8 mouse cellular contexts compared by ENCODE assay signal in genomic region chr5:76658084-76658934, GRCm38 (mm10). TPM values are rescaled to one million over a fixed set of nuclear protein-coding genes. Genes with fewer than 3 reads are reported as not detected.
DNase-seq lines count a peak whose midpoint lies in the region; ATAC-seq and TF ChIP-seq lines count a peak whose summit lies in the region.

No protein-coding gene starts in this region.

- no peaks in the 10 kb centered on the region for H3K4me1 ChIP-seq in ES-Bruce4 (ENCODE audit: control insufficient read depth, insufficient read depth, low read length)

- peak overlapping the region; percentile 49 for H3K27ac ChIP-seq in gastrocnemius, adult 2 months
- H3K27ac ChIP-seq in ES-Bruce4 (ENCODE audit: insufficient read depth, low read length) = no peak overlapping the region

- no peaks in the 10 kb centered on the region for H3K36me3 ChIP-seq in ES-Bruce4 (ENCODE audit: control insufficient read depth, insufficient read depth, low read length, poor library complexity, severe bottlenecking)

- peak overlapping the region; percentile 78 for H3K4me3 ChIP-seq in gastrocnemius, adult 2 months
- H3K4me3 ChIP-seq in ES-Bruce4 (ENCODE audit: low read depth, low read length) = peak overlapping the region; percentile 72

- peaks cover 9% of the 10 kb centered on the region for H3K27me3 ChIP-seq in ES-Bruce4 (ENCODE audit: control insufficient read depth, insufficient read depth, low read length, poor library complexity, severe bottlenecking)

- peak overlapping the region; percentile 61 for H3K9ac ChIP-seq in ES-Bruce4 (ENCODE audit: low read depth, poor library complexity, severe bottlenecking)

- intact Hi-C loops in gastrocnemius, adult 2 months (cut with DNase I) = loop anchor here (5.0 kb wide), 1 partner anchor 184 kb away; no protein-coding TSS in a partner anchor

- TF ChIP-seq POLR2A in ES-Bruce4 (IDR thresholded peaks at IDR 0.05; ENCODE audit: insufficient read depth, low read length) = no peak

- H3K9me3 ChIP-seq in ES-Bruce4 (replicated peaks; ENCODE audit: control insufficient read depth, insufficient read depth, low read length, poor library complexity, severe bottlenecking) = no peaks in the 10 kb centered on the region

- no peak for TF ChIP-seq EP300 in ES-Bruce4 (IDR thresholded peaks at IDR 0.05; ENCODE audit: insufficient read depth, low read depth, low read length)

- ATAC-seq in megakaryocyte progenitor cell, adult 5-6 weeks (replicated peaks; ENCODE audit: poor library complexity) = peak; percentile 87

- DNase-seq in gastrocnemius, adult 2 months = peak; percentile 31
- DNase-seq in gastrocnemius, adult 18-20 months (ENCODE audit: low spot score) = no peak
- DNase-seq in cerebellum, postnatal 10 days = peak; percentile 64 to 67
- peak; percentile 17 to 40 for DNase-seq in frontal cortex, postnatal 36 days (ENCODE audit: low spot score in 2 of 2)
- DNase-seq in kidney, postnatal 4 days = peak; percentile 61 to 74
- DNase-seq in spleen, postnatal 10 days (ENCODE audit: low spot score in 2 of 2) = peak; percentile 77

- TF ChIP-seq CTCF in gastrocnemius, adult 2 months (IDR thresholded peaks at IDR 0.05) = no peak
- no peak for TF ChIP-seq CTCF in ES-Bruce4 (IDR thresholded peaks at IDR 0.05; ENCODE audit: low read depth, low read length)

RNA-seq across cellular contexts. Expression of gene C530008M17Rik, which starts 2.0 kb away (rescaled TPM):
- total RNA-seq in gastrocnemius, adult 2 months (2021) = 1 to 10 TPM; 1.8 to 2.4 TPM
- total RNA-seq in gastrocnemius, adult 18-20 months (2021) = 1 to 10 TPM; 2.8 TPM
- polyA plus RNA-seq in ES-Bruce4 (2011; ENCODE audit: insufficient read depth, insufficient read length, low read depth, missing spikeins) = 3.3 and 5.1 TPM in 2 replicates
- total RNA-seq in megakaryocyte progenitor cell, adult 5-6 weeks (2015) = 2.9 and 3.7 TPM in 2 replicates
- total RNA-seq in megakaryocyte progenitor cell, adult 5-6 weeks (2017) = 0.21 and 1.3 TPM in 2 replicates
